Mouse (Mus musculus): ENCODE results near the gene Rabggtb. TPM values are rescaled to one million over a fixed set of nuclear protein-coding genes. Genes with fewer than 3 reads are reported as not detected.
"Not testable (repeated sequence)": the region's sequence is repeated elsewhere in the genome, so short reads cannot be mapped to it uniquely, and the experiment has no call there.

Rabggtb gene
- total RNA-seq, 2 experiments from 2014 or later = 69.3 to 71.3 TPM

DNA sequence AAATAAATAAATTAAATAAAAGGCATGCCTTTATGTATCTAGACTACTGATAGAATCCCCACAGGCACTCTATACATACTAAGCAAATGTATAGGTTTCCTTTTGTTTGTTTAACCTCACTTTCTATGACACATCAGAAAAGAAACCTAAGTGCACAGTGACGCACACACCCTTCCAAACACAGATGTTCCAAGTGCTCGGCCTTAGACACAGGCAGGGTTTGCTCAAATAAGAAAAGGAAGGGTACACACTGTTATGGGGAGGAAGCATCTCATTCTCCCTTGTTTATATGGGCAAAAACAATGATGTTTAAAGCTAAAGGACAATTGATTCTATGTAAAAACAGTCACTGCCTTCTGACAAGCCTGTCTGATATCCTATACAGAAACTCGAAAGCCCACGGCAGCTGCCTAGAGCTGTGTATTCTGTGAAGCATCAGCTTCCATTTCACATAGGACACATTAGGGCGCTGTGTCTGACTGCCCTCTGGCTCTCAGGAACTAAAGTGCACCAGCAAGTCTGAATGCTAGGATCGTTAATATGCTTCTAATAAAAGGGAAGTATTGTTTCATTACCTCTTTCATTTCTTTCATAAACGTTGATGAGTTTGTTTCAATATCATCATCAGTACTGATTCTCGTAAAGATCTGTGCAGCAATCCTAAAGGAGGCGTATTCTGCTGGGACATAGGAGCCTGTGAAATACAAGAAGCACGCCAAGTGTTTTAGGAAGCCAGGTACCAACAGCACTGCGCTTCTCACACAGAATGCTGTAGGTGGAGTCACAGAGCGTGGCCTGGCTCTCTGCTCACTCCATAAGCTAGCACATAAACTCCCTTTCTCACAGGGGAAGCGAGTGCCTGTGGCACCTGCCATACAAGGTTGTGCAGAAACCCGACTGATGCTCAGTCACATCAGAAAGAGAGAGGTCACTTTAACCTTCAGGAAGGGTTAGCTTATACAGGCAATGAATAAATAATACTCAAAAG is 45.4 kb downstream of the Rabggtb start:
- no peak for DNase-seq (ENCODE audit: low spot score in 2 of 2)

DNA sequence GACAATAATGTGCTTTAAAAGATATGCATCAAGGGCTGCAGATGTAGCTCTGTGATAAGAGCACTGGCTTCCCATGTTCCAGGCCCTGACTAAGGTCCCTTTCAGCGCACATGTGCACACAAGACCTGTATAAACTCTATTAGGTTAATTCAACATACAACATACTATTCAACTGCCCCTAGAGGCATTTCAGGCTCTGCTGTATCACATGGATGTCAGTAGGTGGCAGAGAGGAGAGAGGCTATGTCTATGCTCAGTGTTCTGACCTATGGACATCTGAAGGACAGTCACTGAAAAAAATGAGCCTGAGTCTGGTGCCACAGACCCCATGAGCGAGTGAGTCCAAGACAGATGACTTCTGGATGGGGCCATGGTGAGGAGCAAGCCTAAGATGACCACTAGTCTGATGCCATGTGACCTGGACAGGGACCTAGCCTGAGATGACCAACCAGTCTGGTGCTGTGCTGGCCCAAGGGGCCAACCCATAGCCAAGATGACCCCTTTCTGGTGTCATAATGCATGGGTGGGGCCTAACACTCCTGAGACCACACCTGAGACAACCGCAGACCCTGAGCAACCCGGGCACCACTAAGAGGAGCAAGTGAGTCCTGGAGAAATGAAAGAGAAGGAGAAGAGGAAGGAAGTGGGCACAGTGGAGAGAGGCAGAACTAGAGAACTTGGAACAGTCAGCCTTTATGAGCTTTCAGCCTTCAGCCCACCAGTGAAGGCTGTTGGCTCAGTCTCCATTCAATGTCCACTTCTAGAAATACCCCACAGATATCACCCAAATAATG is 48.0 kb downstream of the Rabggtb start:
- no peak for DNase-seq (ENCODE audit: low spot score in 2 of 2)

DNA sequence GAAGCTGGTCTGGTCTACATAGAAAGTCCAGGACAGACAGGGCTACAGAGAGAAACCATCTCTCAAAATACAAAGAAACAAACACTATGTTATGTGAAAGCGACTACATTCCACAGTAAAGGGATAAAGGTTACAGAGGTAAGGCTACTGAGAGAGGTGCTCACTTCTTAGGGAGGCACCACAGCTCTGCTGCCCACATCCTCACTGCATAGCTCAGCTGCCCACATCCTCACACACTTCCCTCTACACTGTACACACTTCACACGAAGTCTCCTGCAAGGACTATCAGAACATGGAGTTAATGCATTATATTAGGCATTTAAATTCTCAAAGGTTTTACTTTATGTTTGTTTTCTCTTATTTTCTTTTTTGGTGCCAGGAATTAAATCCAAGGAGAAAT is 49.0 kb downstream of the Rabggtb start:
- no peak for DNase-seq (ENCODE audit: low spot score in 2 of 2)

DNA sequence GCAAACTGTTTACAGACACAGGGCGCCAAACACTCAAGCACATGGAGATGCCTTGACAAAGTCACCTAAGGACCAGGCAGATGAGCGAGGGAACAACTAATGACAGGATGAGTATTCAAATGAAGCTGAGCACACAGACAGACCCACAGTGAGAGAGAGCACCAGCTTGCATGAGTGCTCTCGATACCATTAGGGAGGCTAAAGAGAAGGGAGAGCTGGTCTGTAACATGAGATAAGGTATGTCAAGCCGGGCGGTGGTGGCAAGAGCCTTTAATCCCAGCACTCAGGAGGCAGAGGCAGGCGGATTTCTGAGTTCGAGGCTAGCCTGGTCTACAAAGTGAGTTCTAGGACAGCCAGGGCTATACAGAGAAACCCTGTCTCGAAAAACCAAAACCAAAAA is 52.4 kb downstream of the Rabggtb start:
- not testable (repeated sequence) for DNase-seq (ENCODE audit: low spot score in 2 of 2)

DNA sequence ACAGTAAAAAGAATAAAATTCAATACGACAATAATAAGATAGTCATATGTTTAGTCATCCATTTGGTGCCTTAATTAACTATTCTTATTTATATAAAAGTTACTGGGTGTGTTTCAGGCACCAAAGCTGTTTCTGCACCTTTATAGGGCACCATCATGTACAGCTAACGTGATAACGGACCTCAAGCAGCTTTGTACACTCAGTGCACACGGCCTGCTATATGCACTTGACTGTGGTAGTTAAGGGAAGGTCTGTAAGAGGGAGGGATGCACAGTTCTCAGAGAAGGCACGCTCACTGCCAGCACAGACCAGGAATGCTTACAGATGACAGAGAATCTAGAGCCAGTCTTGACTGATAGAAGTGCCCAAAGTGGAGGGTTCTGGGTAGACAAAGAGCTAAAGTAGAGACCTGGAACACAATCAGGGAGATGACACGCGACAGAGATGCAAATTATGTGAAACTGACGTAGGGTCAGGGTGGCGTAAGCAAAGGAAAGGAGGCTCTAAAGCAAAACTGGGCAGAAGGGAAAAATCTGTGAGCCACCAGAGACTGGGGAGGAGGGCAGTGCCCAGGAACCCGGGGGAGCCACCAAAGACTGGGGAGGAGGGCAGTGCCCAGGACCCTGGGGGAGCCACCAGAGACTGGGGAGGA is 54.3 kb downstream of the Rabggtb start:
- no peak for DNase-seq (ENCODE audit: low spot score in 2 of 2)

Other genes with a start within 250 kb of the Rabggtb start
- 10 to 100 TPM; 15.5 to 18.5 TPM for gene St6galnac3, start 187.8 kb downstream of the Rabggtb start, total RNA-seq (2021)
- not detected for gene Asb17, start 68.8 kb downstream of the Rabggtb start, total RNA-seq (2021)
- under 1 TPM; 0.14 to 0.28 TPM for gene Msh4, start 6.9 kb downstream of the Rabggtb start, total RNA-seq (2021)
- 10 to 100 TPM; 39.9 to 41.1 TPM for gene Acadm, start 31.6 kb upstream of the Rabggtb start, total RNA-seq (2021)
- gene Slc44a5, start 60.4 kb upstream of the Rabggtb start, total RNA-seq (2021) = 1 to 10 TPM; 7.0 to 8.3 TPM